Comparison of ENCODE assay signal across 9 mouse cellular contexts in genomic region chr1:173333312-173334253, GRCm38 (mm10). TPM values are rescaled to one million over a fixed set of nuclear protein-coding genes. Genes with fewer than 3 reads are reported as not detected.
DNase-seq lines count a peak whose midpoint lies in the region; ATAC-seq lines count a peak whose summit lies in the region.
"Had no signal": no experiment of that assay in that cellular context is flagged by ENCODE, and none has a peak within 500 bp of the region (broad histone marks: within the 10 kb centered on the region; RNA-seq: fewer than 3 reads in every experiment).

Gene Ackr1, minus strand, starts transcription at chr1:173333750.

- peak; percentile 89 for ATAC-seq in kidney, embryonic 15.5 days (replicated peaks; ENCODE audit: low FRiP score)
- peak; percentile 79 for ATAC-seq in erythroblast, adult 5-6 weeks (replicated peaks; ENCODE audit: low FRiP score, poor library complexity, severe bottlenecking)
- ATAC-seq in neural tube, embryonic 13.5 days (ENCODE audit: low read depth) = no peak
- ATAC-seq: Patski had no signal

- H3K4me3 ChIP-seq in kidney, embryonic 15.5 days (replicated peaks) = no peak within 1 kb of the TSS
- no peak within 1 kb of the TSS for H3K4me3 ChIP-seq in neural tube, embryonic 13.5 days

- no peak for DNase-seq in kidney, adult 8-10 months
- DNase-seq in layer of hippocampus, postnatal 36 days = no peak
- DNase-seq in kidney, postnatal 10 days = no peak
- DNase-seq in cerebellum, adult 11 months = no peak
- no peak for DNase-seq in right cerebral cortex, postnatal 36 days (ENCODE audit: low spot score in 2 of 2)

- H3K36me3 ChIP-seq in kidney, embryonic 15.5 days = no peaks in the 10 kb centered on the region
- peaks cover 34% of the 10 kb centered on the region for H3K36me3 ChIP-seq in neural tube, embryonic 13.5 days

- no peaks in the 10 kb centered on the region for H3K9me3 ChIP-seq in kidney, embryonic 15.5 days (replicated peaks)
- H3K9me3 ChIP-seq in neural tube, embryonic 13.5 days = no peaks in the 10 kb centered on the region

- H3K4me1 ChIP-seq in kidney, embryonic 15.5 days = no peaks in the 10 kb centered on the region
- H3K4me1 ChIP-seq in neural tube, embryonic 13.5 days (replicated peaks) = peaks cover 22% of the 10 kb centered on the region

- no peak within 1 kb of the TSS for H3K4me2 ChIP-seq in kidney, embryonic 15.5 days
- H3K4me2 ChIP-seq in neural tube, embryonic 13.5 days = no peak within 1 kb of the TSS

- WGBS in kidney, embryonic 15.5 days = 68% methylated on average over 9 of the region's 9 CpGs
- WGBS in neural tube, embryonic 13.5 days = 73% methylated on average over 9 of the region's 9 CpGs

- H3K27ac ChIP-seq in kidney, embryonic 15.5 days = no peak within 1 kb of the TSS
- H3K27ac ChIP-seq in neural tube, embryonic 13.5 days (replicated peaks) = no peak within 1 kb of the TSS

- no peaks in the 10 kb centered on the region for H3K27me3 ChIP-seq in kidney, embryonic 15.5 days
- no peaks in the 10 kb centered on the region for H3K27me3 ChIP-seq in neural tube, embryonic 13.5 days
- H3K27me3 ChIP-seq: Patski had no signal

- no peak within 1 kb of the TSS for H3K9ac ChIP-seq in kidney, embryonic 15.5 days
- no peak within 1 kb of the TSS for H3K9ac ChIP-seq in neural tube, embryonic 13.5 days

RNA-seq across cellular contexts. Expression of gene Ackr1, which starts in this region (rescaled TPM):
- 0.82 and 1.0 TPM in 2 replicates for polyA plus RNA-seq in kidney, embryonic 15.5 days (2015; fragmentation: Nextera tagmentation; extraction: Ambion mirVana)
- total RNA-seq in erythroblast, adult 5-6 weeks (2015; ENCODE audit: low replicate concordance) = 67.1 and 89.7 TPM in 2 replicates
- 43.2 and 60.3 TPM in 2 replicates for total RNA-seq in erythroblast, adult 5-6 weeks (2017; ENCODE audit: low replicate concordance)
- total RNA-seq in layer of hippocampus, postnatal 36 days (2021) = 10 to 100 TPM; 73.7 to 76.2 TPM
- polyA plus RNA-seq in neural tube, embryonic 13.5 days (2015; fragmentation: Nextera tagmentation; extraction: Ambion mirVana) = 15.4 and 17.1 TPM in 2 replicates
- polyA plus RNA-seq: Patski had no signal
